Mouse (Mus musculus) olfactory bulb, adult 2 months (tissue): ENCODE measurements at regions not wholly inside any gene's neighbourhood (a gene's known extent, or its start where the extent isn't known, plus 50 kb on each side); places are given as distances from the start of the nearest gene placed in this dataset.

ENCODE experiments used
- H3K27ac ChIP-seq: fragments of 200-500 bp; 2 replicates; pipeline ENCODE4 v1.5.1; 2012; ENCODE audit warnings: low read depth, low read length; ENCODE audit not compliant: insufficient read depth
- H3K4me1 ChIP-seq: fragments of 200-500 bp; 2 replicates; pipeline ENCODE4 v1.6.1; 2012; ENCODE audit warnings: low read length; ENCODE audit not compliant: control insufficient read depth, insufficient read depth
- H3K4me3 ChIP-seq: fragments of 200-500 bp; 2 replicates; pipeline ENCODE4 v1.5.1; 2012; ENCODE audit warnings: mild to moderate bottlenecking, low read depth, low read length, moderate library complexity; ENCODE audit not compliant: insufficient read depth
- CTCF ChIP-seq: fragments of 200-500 bp; IDR thresholded peaks from 2 replicates; pipeline ENCODE4 v1.5.1; 2012; ENCODE audit warnings: low read depth, mild to moderate bottlenecking, low read length, moderate library complexity; ENCODE audit not compliant: insufficient read depth
- POLR2A ChIP-seq: fragments of 200-500 bp; IDR thresholded peaks from 2 replicates; pipeline ENCODE4 v1.6.1; 2012; ENCODE audit warnings: mild to moderate bottlenecking, low read depth, low read length, moderate library complexity; ENCODE audit not compliant: insufficient read depth
- WGBS: fragments of 180-500 bp; shearing (Covaris S2); methylation state at CpG from one replicate; pipeline ENCODE4 v1.1.7; 2018; 5-methylcytosine and 5-hydroxymethylcytosine counted together

- Histone ChIP-seq H3K4me1 (peaks cover 3% of the 10 kb centered on the region; the same call in 1 of the 2 replicates), H3K4me3 (no peak overlapping the region), H3K27ac (no peak overlapping the region)
- TF ChIP-seq POLR2A (no peak), CTCF (no peak)
- 84% methylated on average over 5 of the region's 5 CpGs for WGBS
Observed at GRCm38 (mm10) chr5:64655286-64655685, 147.9 kb upstream of the Klf3 start.

- Histone ChIP-seq H3K4me1 (no peaks in the 10 kb centered on the region), H3K27ac (no peak overlapping the region), H3K4me3 (no peak overlapping the region)
- TF ChIP-seq POLR2A = no peak
- TF ChIP-seq CTCF = no peak
- 68% methylated on average over 6 of the region's 6 CpGs for WGBS
Observed at GRCm38 (mm10) chr5:64661959-64662358, 141.2 kb upstream of the Klf3 start.

GRCm38 (mm10) chr5:64662476-64662875 lies 140.7 kb upstream of the Klf3 start:
- Histone ChIP-seq H3K4me1 (no peaks in the 10 kb centered on the region), H3K27ac (no peak overlapping the region), H3K4me3 (no peak overlapping the region)
- WGBS = 56% methylated on average over 7 of the region's 7 CpGs
- TF ChIP-seq CTCF = no peak

GRCm38 (mm10) chr5:64663766-64664165 lies 139.4 kb upstream of the Klf3 start:
- 63% methylated on average over 1 of the region's 1 CpGs for WGBS
- Histone ChIP-seq H3K27ac (no peak overlapping the region), H3K4me1 (no peaks in the 10 kb centered on the region), H3K4me3 (no peak overlapping the region)
- TF ChIP-seq POLR2A = no peak
- TF ChIP-seq CTCF = no peak

GRCm38 (mm10) chr5:64665064-64665463 lies 138.1 kb upstream of the Klf3 start:
- TF ChIP-seq POLR2A = no peak
- TF ChIP-seq CTCF = no peak
- no peaks in the 10 kb centered on the region for H3K4me1 ChIP-seq
- 77% methylated on average over 3 of the region's 3 CpGs for whole genome bisulfite sequencing

GRCm38 (mm10) chr5:64666256-64666655 lies 136.9 kb upstream of the Klf3 start:
- Histone ChIP-seq H3K4me3 (no peak overlapping the region), H3K4me1 (no peaks in the 10 kb centered on the region), H3K27ac (no peak overlapping the region)
- no peak for TF ChIP-seq CTCF
- no peak for TF ChIP-seq POLR2A
- 87% methylated on average over 3 of the region's 3 CpGs for WGBS

More at GRCm38 (mm10) chr5:64665064-64665463, 138.1 kb upstream of the Klf3 start:
- H3K4me3 ChIP-seq = no peak overlapping the region
- no peak overlapping the region for H3K27ac ChIP-seq

- 94% methylated on average over 3 of the region's 3 CpGs for WGBS
- Histone ChIP-seq H3K4me1 (no peaks in the 10 kb centered on the region), H3K27ac (no peak overlapping the region), H3K4me3 (no peak overlapping the region)
- TF ChIP-seq POLR2A = no peak
- no peak for TF ChIP-seq CTCF
Observed at GRCm38 (mm10) chr5:64667053-64667452, 136.1 kb upstream of the Klf3 start.

- no peak overlapping the region for H3K27ac ChIP-seq
- H3K4me1 ChIP-seq = no peaks in the 10 kb centered on the region
- TF ChIP-seq CTCF = no peak
- H3K4me3 ChIP-seq = no peak overlapping the region
- 100% methylated on average over 2 of the region's 2 CpGs for WGBS
Observed at GRCm38 (mm10) chr5:64673861-64674260, 129.3 kb upstream of the Klf3 start.

- Histone ChIP-seq H3K27ac (no peak overlapping the region), H3K4me3 (no peak overlapping the region), H3K4me1 (no peaks in the 10 kb centered on the region)
- no peak for TF ChIP-seq CTCF
- TF ChIP-seq POLR2A = no peak
- WGBS = 84% methylated on average over 17 of the region's 17 CpGs
Observed at GRCm38 (mm10) chr5:64676214-64676945, 126.8 kb upstream of the Klf3 start.

- no peaks in the 10 kb centered on the region for H3K4me1 ChIP-seq
- WGBS = 94% methylated on average over 8 of the region's 8 CpGs
- TF ChIP-seq CTCF (no peak), POLR2A (no peak)
- H3K27ac ChIP-seq = no peak overlapping the region
- no peak overlapping the region for H3K4me3 ChIP-seq
Observed at GRCm38 (mm10) chr5:64676946-64677588, 126.1 kb upstream of the Klf3 start.
